Mouse (Mus musculus): ENCODE results near the gene Vsig10l.

Vsig10l gene

GRCm38 (mm10) chr7:43462851-43463250 is at the start of gene Vsig10l:
Vsig10l (plus strand) TSS chr7:43463151.
- CTCF ChIA-PET = no interaction called here

DNA sequence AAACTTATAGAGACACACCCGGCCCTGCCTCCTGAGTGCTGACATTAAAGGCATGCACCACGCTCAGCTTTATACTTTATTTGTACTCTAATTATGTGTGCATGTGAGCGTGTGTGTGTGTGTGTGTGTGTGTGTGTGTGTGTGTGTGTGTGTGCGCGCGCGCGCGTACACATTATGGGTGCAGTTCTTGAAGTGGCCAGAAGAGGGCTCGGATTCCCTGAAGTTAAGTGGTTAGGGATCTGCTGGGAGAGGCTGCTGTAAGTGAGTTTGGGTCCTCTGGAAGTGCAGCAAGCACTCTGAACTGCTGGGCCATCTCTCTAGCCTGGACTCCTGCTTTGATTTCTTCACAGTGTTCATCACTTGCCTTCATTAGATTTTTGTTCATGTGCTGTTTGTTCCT is 45.7 kb upstream of the Vsig10l start:
- CTCF ChIA-PET = interaction anchor here (0.6 to 0.9 kb wide), 3 partner anchors 8 to 10 kb away, joined by 4 to 9 read pairs (median 5); no protein-coding TSS in a partner anchor

DNA sequence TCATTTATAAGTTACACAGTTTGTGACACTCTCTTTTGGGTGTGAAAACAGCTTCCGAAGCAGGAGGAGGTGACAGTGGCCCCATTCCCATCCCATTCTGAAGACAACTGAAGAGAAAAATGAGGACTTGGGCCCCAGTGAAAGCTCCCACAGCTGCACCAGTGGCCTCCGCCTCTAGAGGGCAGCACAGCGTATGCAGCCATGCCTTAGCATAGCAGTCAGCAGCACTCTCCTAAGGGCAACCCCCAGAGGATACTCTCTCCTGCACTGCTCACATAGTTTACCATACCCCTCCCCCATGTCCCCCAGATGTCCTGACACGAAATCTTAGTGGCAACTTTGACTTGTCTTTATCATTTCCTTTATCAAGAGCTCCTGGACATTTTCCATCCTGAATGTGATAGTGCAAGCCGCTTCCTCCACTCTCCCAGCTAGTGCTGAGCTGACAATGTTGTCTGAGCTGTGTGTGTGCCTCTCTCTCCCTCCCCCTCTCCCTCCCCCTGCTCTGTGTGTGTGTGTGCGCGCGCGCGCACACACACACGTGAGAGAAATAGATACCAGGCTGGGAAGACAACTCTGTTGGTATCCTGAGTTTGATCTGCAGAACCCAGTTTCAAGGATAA is 39.8 kb upstream of the Vsig10l start:
- CTCF ChIA-PET = interaction anchor here (0.6 to 1.0 kb wide), 3 partner anchors 26 to 76 kb away, joined by 3 to 6 read pairs (median 4); no protein-coding TSS in a partner anchor

DNA sequence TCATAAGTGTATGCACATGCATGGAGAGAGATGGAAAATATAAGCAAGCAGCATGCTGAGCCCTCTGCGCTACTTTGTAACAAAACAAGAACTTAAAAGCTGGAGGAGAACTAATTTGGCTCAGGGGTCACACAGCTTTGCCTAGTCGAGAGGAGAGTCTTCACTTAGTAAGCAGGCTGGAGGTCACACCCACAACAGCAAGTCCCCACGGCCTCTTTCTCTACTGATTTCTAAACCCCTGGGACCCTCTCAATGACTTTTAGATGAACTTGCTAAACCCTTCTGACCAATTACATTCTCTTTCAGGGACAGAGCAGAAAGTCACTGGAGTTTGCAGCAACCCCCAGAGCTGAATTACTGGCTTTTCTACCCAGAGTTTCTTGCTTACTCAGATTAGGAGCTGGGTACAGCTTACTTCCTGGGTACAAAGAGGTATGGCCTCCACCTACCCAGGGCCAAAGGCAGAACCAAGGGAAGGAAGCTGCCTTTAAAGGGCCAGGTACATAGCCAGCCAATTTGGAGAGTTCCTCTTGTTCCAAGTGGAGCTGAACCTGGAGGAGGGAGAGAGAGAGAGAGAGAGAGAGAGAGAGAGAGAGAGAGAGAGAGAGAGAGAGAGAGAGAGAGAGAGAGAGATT is 38.8 kb upstream of the Vsig10l start:
- CTCF ChIA-PET = interaction anchor here (0.5 to 1.0 kb wide), 3 partner anchors 33 to 142 kb away, joined by 3 to 5 read pairs (median 4); no protein-coding TSS in a partner anchor

DNA sequence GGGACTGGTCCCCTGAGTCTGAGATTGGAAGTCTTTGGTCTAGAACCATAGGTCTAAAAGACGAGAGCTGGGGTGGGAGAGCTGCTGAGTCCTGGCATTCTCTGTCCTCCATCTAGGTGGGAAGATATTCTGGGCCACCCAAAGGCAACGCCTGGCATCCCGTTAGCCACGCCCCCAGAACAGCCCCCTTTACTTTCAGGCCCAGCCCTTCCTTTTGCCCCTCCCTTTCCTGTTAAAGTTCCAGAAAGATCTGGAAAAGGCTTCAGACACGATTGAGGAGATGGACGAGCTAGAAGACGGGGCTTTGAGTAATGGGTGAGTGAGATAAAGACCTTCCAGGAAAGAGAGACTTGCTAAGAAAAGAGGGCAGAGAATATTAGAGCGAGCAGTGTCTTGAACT is 35.5 kb upstream of the Vsig10l start, which contains the start of gene Lim2:
Lim2 (plus strand) TSS at position 265 of the 400 bp plus-strand sequence.
- CTCF ChIA-PET = interaction anchor here (0.6 kb wide), 1 partner anchor 10 kb away, joined by 9 read pairs; no protein-coding TSS in a partner anchor

- CTCF ChIA-PET = no interaction called here
Observed at GRCm38 (mm10) chr7:43429500-43429899, 33.5 kb upstream of the Vsig10l start.

GRCm38 (mm10) chr7:43432891-43433290 is 30.1 kb upstream of the Vsig10l start:
- CTCF ChIA-PET = no interaction called here

GRCm38 (mm10) chr7:43434676-43435075 is 28.3 kb upstream of the Vsig10l start:
- CTCF ChIA-PET = no interaction called here

DNA sequence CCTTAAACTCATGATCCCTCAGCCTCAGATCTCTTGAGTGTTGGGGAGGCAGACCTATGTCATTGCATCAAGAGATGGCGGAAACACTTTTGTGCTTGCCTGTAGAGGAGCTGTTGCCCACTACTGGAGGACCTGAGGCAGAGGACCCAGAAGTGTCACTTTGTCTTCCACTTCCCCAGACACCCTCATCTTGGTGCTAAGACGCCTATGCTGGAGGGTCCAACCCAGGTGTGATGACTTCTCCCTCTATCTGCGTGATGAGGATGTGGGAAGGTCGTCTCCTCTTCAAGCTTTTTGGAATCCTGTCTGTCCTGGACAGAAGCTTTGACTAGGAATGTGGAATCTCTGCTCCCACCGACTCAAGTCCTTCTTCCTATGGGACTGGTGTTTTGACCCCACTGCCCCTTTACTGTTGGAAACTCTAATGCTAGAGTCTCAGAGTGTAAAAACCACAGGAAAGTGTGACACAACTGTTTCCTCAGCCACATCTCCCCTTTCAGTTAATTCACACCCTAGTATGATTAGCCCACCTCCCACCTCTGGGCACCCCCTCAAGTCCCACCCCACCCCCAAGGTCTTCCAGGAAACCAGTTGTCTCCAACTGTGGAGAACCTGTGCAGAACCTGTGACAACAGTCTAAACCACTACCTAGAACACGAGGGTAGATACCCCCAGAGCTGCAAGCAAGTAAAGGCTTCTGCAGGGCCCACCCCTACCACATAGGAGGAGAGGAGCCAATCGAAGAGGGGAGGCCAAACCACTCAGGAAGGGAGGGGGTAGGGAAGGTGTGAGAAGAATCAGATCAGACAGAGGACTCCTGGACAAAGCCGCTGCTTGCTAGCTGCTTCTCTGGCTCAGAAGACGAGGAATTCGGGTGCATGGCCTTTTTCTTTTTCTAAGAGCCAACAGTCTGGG is 26.4 kb upstream of the Vsig10l start, which contains the start of gene Nkg7:
Nkg7 (plus strand) TSS at position 733 of the 915 bp plus-strand sequence.
- CTCF ChIA-PET = no interaction called here

- CTCF ChIA-PET = interaction anchor here (0.7 kb wide), 1 partner anchor 204 kb away, joined by 3 read pairs; no protein-coding TSS in a partner anchor
Observed at GRCm38 (mm10) chr7:43438611-43439010, 24.3 kb upstream of the Vsig10l start.

GRCm38 (mm10) chr7:43440482-43440881 is 22.5 kb upstream of the Vsig10l start, which contains the start of gene Cldnd2:
Cldnd2 (plus strand) TSS chr7:43440782.
- CTCF ChIA-PET = interaction anchor here (0.9 kb wide), 1 partner anchor 10 kb away, joined by 3 read pairs; no protein-coding TSS in a partner anchor

- CTCF ChIA-PET = no interaction called here
Observed at GRCm38 (mm10) chr7:43441071-43441470, 21.9 kb upstream of the Vsig10l start.

- CTCF ChIA-PET = no interaction called here
Observed at GRCm38 (mm10) chr7:43442684-43443083, 20.3 kb upstream of the Vsig10l start.

DNA sequence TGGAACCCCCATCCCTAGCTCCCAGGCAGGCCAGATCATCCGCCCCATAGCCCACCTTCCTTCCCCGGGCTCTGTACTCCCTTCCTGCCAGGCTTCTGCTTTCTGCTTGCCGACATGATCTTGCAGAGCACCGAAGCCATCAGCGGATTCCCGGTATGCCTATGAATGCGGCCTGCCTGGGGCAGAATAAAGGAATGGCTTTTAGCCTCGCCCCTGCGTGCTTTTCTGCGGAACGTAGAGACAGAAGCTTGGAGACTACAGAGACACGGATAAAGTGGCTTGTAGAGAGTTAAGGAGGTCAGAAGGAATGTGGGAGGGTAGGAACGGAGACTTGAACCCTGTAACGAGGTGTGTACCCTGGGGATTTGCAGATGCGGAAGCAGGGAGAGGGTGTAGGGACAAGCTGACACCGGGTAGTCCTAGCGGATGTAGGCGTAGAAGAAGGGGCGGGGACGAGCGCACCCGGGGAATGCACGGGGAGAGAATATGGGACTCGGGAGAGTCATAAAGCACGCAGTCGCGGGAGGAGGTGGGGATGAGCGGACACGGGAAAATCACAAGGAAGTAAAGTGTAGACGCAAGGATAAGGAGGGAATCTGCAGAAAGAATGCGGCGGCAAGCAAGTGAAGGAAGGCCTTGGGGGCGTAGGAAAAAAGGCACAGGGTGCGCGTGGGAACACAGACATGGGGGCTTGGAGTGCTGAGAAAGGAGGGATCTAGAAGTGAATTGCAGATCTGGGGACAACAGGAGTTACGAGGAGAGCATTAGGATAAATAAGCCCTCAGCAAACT is 19.6 kb upstream of the Vsig10l start:
- CTCF ChIA-PET = interaction anchor here (1.2 kb wide), 1 partner anchor 137 kb away, joined by 3 read pairs; no protein-coding TSS in a partner anchor

GRCm38 (mm10) chr7:43443917-43444293 is 19.0 kb upstream of the Vsig10l start, which contains the start of the genes Etfb and Gm45233:
Etfb (plus strand) TSS chr7:43444083.
Gm45233 (plus strand) TSS chr7:43444128.
- CTCF ChIA-PET = interaction anchor here (1.2 kb wide), 1 partner anchor 138 kb away, joined by 3 read pairs; no protein-coding TSS in a partner anchor

GRCm38 (mm10) chr7:43447801-43448200 is 15.2 kb upstream of the Vsig10l start:
- CTCF ChIA-PET = no interaction called here

DNA sequence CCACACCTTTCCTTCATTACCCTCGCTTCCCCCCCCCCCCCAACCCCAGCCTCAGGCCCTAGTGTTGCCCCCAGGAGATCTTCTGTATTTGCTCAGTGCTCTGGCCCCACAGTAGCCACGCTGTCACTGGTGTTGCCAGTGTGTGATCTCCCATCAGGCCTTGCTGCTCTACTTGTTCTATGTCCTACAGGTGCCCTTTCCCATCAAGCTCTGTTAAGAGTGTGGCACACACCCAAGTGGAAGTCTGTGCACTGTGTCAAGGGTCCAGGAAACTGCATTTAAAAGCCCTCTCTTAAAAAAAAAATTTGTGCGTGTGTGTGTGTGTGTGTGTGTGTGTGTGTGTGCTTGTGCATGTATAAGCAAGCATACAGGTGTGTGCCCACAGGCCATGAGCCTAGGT is 14.7 kb upstream of the Vsig10l start:
- CTCF ChIA-PET = no interaction called here

- CTCF ChIA-PET = no interaction called here
Observed at GRCm38 (mm10) chr7:43449811-43450210, 13.1 kb upstream of the Vsig10l start.

DNA sequence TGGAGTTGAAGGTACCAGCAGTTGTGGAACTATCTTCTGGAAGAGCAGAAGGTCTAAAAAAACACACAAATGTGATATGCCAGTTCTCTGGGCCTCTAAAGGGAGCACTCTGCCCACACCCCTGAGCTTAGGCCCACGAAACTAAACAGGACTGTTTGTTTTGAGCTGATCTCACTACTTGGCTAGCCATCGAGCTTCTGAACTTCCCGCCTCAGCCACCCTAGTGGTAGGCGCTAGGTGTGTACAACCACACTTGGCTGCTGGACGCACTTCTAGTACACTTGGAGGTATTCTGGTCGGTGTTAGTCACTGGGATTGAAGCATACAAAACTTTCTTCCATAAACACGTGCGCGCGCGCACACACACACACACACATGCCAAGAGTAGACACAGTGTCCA is 11.2 kb upstream of the Vsig10l start:
- CTCF ChIA-PET = no interaction called here

DNA sequence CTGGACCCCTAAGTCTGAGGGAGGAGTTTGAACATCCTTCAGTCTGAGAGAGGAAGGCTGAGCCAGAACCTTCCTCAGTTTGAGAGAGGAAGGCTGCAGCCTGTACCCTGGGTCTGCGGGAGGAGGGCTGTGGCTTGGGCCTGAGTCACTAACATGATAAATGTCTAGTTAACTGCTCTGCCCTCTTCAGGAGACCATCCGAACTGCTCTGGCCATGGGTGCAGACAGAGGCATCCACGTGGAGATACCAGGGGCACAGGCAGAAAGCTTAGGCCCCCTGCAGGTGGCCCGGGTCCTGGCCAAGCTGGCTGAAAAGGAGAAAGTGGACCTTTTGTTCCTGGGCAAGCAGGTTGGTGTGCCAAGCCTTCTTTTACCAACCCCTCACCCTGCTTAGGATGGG is 10.3 kb upstream of the Vsig10l start:
- CTCF ChIA-PET = interaction anchor here (0.6 kb wide), 1 partner anchor 170 kb away, joined by 4 read pairs; no protein-coding TSS in a partner anchor

All from spleen, embryonic (tissue).